Mouse (Mus musculus): Measurements from ENCODE around the gene Ces1b. TPM values are rescaled to one million over a fixed set of nuclear protein-coding genes. Genes with fewer than 3 reads are reported as not detected.

The Ces1b gene
- polyA plus RNA-seq, 1 experiment from 2014 or later = not detected

- H3K27me3 ChIP-seq = no peaks in the 10 kb centered on the region
- 40% methylated on average over 3 of the region's 3 CpGs for WGBS
- H3K9me3 ChIP-seq = no peaks in the 10 kb centered on the region
- no peak within 1 kb of the TSS for H3K9ac ChIP-seq
- H3K36me3 ChIP-seq = no peaks in the 10 kb centered on the region
- no peak within 1 kb of the TSS for H3K27ac ChIP-seq
- no peak within 1 kb of the TSS for H3K4me3 ChIP-seq
- no peak for ATAC-seq (ENCODE audit: low FRiP score, low read depth)
- H3K4me1 ChIP-seq = no peaks in the 10 kb centered on the region
- no peak within 1 kb of the TSS for H3K4me2 ChIP-seq (replicated peaks)
Measured at GRCm38 (mm10) chr8:93048092-93048491, 31.7 kb downstream of the Ces1b start, which contains the start of gene Ces1a. Gene Ces1a, minus strand, starts transcription at chr8:93048192.

- Histone ChIP-seq H3K9me3 (no peaks in the 10 kb centered on the region), H3K4me2 (replicated peaks) (no peak overlapping the region), H3K36me3 (no peaks in the 10 kb centered on the region), H3K9ac (no peak overlapping the region), H3K27ac (no peak overlapping the region), H3K27me3 (no peaks in the 10 kb centered on the region), H3K4me3 (no peak overlapping the region), H3K4me1 (no peaks in the 10 kb centered on the region)
- ATAC-seq (ENCODE audit: low FRiP score, low read depth) = no peak
- 17% methylated on average over 1 of the region's 1 CpGs for WGBS
Measured at GRCm38 (mm10) chr8:93043083-93043482, 36.7 kb downstream of the Ces1b start.

- Histone ChIP-seq H3K4me3 (no peak overlapping the region), H3K4me2 (replicated peaks) (no peak overlapping the region), H3K9ac (no peak overlapping the region), H3K27me3 (no peaks in the 10 kb centered on the region), H3K9me3 (no peaks in the 10 kb centered on the region), H3K27ac (no peak overlapping the region), H3K4me1 (no peaks in the 10 kb centered on the region), H3K36me3 (no peaks in the 10 kb centered on the region)
- WGBS = 86% methylated on average over 4 of the region's 4 CpGs
- ATAC-seq (ENCODE audit: low FRiP score, low read depth) = no peak
Measured at GRCm38 (mm10) chr8:93040776-93041567, 38.8 kb downstream of the Ces1b start.

GRCm38 (mm10) chr8:93040256-93040655 is 39.6 kb downstream of the Ces1b start:
- H3K4me3 ChIP-seq = no peak overlapping the region
- H3K36me3 ChIP-seq = no peaks in the 10 kb centered on the region
- no peak for ATAC-seq (ENCODE audit: low FRiP score, low read depth)
- no peak overlapping the region for H3K9ac ChIP-seq
- no peak overlapping the region for H3K4me2 ChIP-seq (replicated peaks)
- no peaks in the 10 kb centered on the region for H3K9me3 ChIP-seq
- H3K27ac ChIP-seq = no peak overlapping the region
- H3K4me1 ChIP-seq = no peaks in the 10 kb centered on the region
- no peaks in the 10 kb centered on the region for H3K27me3 ChIP-seq
- WGBS = 66% methylated on average over 2 of the region's 2 CpGs

GRCm38 (mm10) chr8:93038831-93039230 is 41.0 kb downstream of the Ces1b start:
- Histone ChIP-seq H3K4me3 (no peak overlapping the region), H3K27me3 (no peaks in the 10 kb centered on the region), H3K9ac (no peak overlapping the region), H3K27ac (no peak overlapping the region), H3K36me3 (no peaks in the 10 kb centered on the region), H3K9me3 (no peaks in the 10 kb centered on the region), H3K4me1 (no peaks in the 10 kb centered on the region), H3K4me2 (replicated peaks) (no peak overlapping the region)
- ATAC-seq (ENCODE audit: low FRiP score, low read depth) = no peak
- 9% methylated on average over 2 of the region's 2 CpGs for WGBS

- no peaks in the 10 kb centered on the region for H3K9me3 ChIP-seq
- H3K4me2 ChIP-seq (replicated peaks) = no peak overlapping the region
- no peak for ATAC-seq (ENCODE audit: low FRiP score, low read depth)
- H3K4me1 ChIP-seq = no peaks in the 10 kb centered on the region
- no peak overlapping the region for H3K4me3 ChIP-seq
- H3K9ac ChIP-seq = no peak overlapping the region
- no peaks in the 10 kb centered on the region for H3K27me3 ChIP-seq
- H3K27ac ChIP-seq = no peak overlapping the region
- 64% methylated on average over 2 of the region's 2 CpGs for WGBS
- no peaks in the 10 kb centered on the region for H3K36me3 ChIP-seq
Measured at GRCm38 (mm10) chr8:93030664-93031063, 49.2 kb downstream of the Ces1b start.

GRCm38 (mm10) chr8:93021738-93022137 is 58.1 kb downstream of the Ces1b start:
- H3K27me3 ChIP-seq = no peaks in the 10 kb centered on the region
- H3K27ac ChIP-seq = no peak overlapping the region
- H3K9me3 ChIP-seq = no peaks in the 10 kb centered on the region
- H3K9ac ChIP-seq = no peak overlapping the region
- no peaks in the 10 kb centered on the region for H3K4me1 ChIP-seq
- no peak for ATAC-seq (ENCODE audit: low FRiP score, low read depth)
- no peak overlapping the region for H3K4me2 ChIP-seq (replicated peaks)
- no peaks in the 10 kb centered on the region for H3K36me3 ChIP-seq
- 67% methylated on average over 5 of the region's 5 CpGs for WGBS
- no peak overlapping the region for H3K4me3 ChIP-seq

- no peaks in the 10 kb centered on the region for H3K9me3 ChIP-seq
- H3K36me3 ChIP-seq = no peaks in the 10 kb centered on the region
- H3K9ac ChIP-seq = no peak overlapping the region
- no peak overlapping the region for H3K27ac ChIP-seq
- H3K27me3 ChIP-seq = no peaks in the 10 kb centered on the region
- WGBS = 63% methylated on average over 4 of the region's 4 CpGs
- H3K4me1 ChIP-seq = no peaks in the 10 kb centered on the region
- H3K4me3 ChIP-seq = no peak overlapping the region
- no peak for ATAC-seq (ENCODE audit: low FRiP score, low read depth)
- H3K4me2 ChIP-seq (replicated peaks) = no peak overlapping the region
Measured at GRCm38 (mm10) chr8:93014300-93014699, 65.5 kb downstream of the Ces1b start.

GRCm38 (mm10) chr8:93012226-93012625 is 67.6 kb downstream of the Ces1b start:
- no peak overlapping the region for H3K4me3 ChIP-seq
- WGBS = 75% methylated on average over 6 of the region's 6 CpGs
- H3K4me2 ChIP-seq (replicated peaks) = no peak overlapping the region
- no peak overlapping the region for H3K9ac ChIP-seq
- H3K27ac ChIP-seq = no peak overlapping the region
- no peaks in the 10 kb centered on the region for H3K9me3 ChIP-seq
- H3K4me1 ChIP-seq = no peaks in the 10 kb centered on the region
- no peak for ATAC-seq (ENCODE audit: low FRiP score, low read depth)
- H3K36me3 ChIP-seq = no peaks in the 10 kb centered on the region
- no peaks in the 10 kb centered on the region for H3K27me3 ChIP-seq

GRCm38 (mm10) chr8:93011439-93011838 is 68.4 kb downstream of the Ces1b start:
- H3K27ac ChIP-seq = no peak overlapping the region
- H3K36me3 ChIP-seq = no peaks in the 10 kb centered on the region
- H3K9ac ChIP-seq = no peak overlapping the region
- H3K9me3 ChIP-seq = no peaks in the 10 kb centered on the region
- H3K4me2 ChIP-seq (replicated peaks) = no peak overlapping the region
- peak; percentile 75 for ATAC-seq (ENCODE audit: low FRiP score, low read depth)
- 10% methylated on average over 9 of the region's 9 CpGs for WGBS
- H3K27me3 ChIP-seq = no peaks in the 10 kb centered on the region
- no peaks in the 10 kb centered on the region for H3K4me1 ChIP-seq
- no peak overlapping the region for H3K4me3 ChIP-seq

- Histone ChIP-seq H3K27me3 (no peaks in the 10 kb centered on the region), H3K4me2 (replicated peaks) (no peak overlapping the region), H3K9ac (no peak overlapping the region), H3K9me3 (no peaks in the 10 kb centered on the region), H3K4me1 (no peaks in the 10 kb centered on the region), H3K27ac (no peak overlapping the region), H3K4me3 (no peak overlapping the region), H3K36me3 (no peaks in the 10 kb centered on the region)
- 30% methylated on average over 5 of the region's 5 CpGs for WGBS
- ATAC-seq (ENCODE audit: low FRiP score, low read depth) = no peak
Measured at GRCm38 (mm10) chr8:93010286-93010685, 69.5 kb downstream of the Ces1b start.
